Mouse (Mus musculus) kidney, adult 10 weeks (tissue): Measurements from ENCODE around the gene Paqr9. TPM values are rescaled to one million over a fixed set of nuclear protein-coding genes. Genes with fewer than 3 reads are reported as not detected.

Source experiments
- polyA plus RNA-seq: library from polyadenylated mRNA; stranded (reverse); fragments of 350-450 nt; fragmentation: Illumina TruSeq; extraction: RNeasy Lipid Tissue Mini Kit (QIAGEN cat#74804); gene quantifications from one replicate; pipeline ENCODE4 v1.2.3, GENCODE M21; 2014; ENCODE audit warnings: low read depth, low replicate concordance

The Paqr9 gene
- 67.1 TPM for polyA plus RNA-seq

GRCm38 (mm10) chr9:95559059-95559935 lies at the start of gene Paqr9:
Gene Paqr9, plus strand, starts transcription at chr9:95559657.

GRCm38 (mm10) chr9:95511472-95512330 lies 47.8 kb upstream of the Paqr9 start, which contains the start of gene U2surp:
Gene U2surp, minus strand, starts transcription at chr9:95511996.

Other genes starting within 250 kb of the Paqr9 start
- gene Chst2, start 152.9 kb upstream of the Paqr9 start, polyA plus RNA-seq: 1.5 TPM
- 98.2 TPM for gene U2surp, start 47.7 kb upstream of the Paqr9 start, polyA plus RNA-seq
- 1.9 TPM for gene Pcolce2, start 77.9 kb downstream of the Paqr9 start, polyA plus RNA-seq
- gene Trpc1, start 190.7 kb downstream of the Paqr9 start, polyA plus RNA-seq: 55.1 TPM